In the genomic region with DNA sequence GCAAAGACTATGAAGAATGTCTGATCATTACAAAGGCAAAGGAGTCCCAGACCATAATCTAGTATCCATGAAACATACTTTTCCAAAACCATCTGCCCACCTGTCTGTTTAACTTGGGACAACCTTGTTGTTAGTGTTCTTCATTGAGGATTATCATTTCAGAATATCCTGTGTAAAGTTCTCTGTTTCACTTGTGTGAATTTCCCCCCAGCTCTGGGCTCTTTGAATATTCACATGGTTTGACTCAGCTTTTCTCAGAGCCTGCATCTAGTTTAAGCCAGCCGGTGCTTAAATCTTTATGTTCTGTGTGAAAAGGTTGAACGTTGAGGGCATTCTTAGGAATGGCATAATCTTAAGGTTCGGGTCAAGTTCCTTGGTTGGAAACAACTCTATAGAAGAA, we compare ENCODE assay signal across 16 mouse cellular contexts.
A peak's percentile ranks its signal among the peaks of the same experiment; 100 is the strongest.
DNase-seq lines count a peak whose midpoint lies in the region; TF ChIP-seq lines count a peak whose summit lies in the region.
"Had no signal": no experiment of that assay in that cellular context is flagged by ENCODE, and none has a peak within 500 bp of the region (broad histone marks: within the 10 kb centered on the region; RNA-seq: fewer than 3 reads in every experiment).

No protein-coding gene starts in this region.

- no peaks in the 10 kb centered on the region for H3K27me3 ChIP-seq in CH12.LX (replicated peaks)

- no peaks in the 10 kb centered on the region for H3K9me3 ChIP-seq in CH12.LX (replicated peaks; ENCODE audit: low read length)
- H3K9me3 ChIP-seq: G1E had no signal

- no peaks in the 10 kb centered on the region for H3K36me3 ChIP-seq in CH12.LX (replicated peaks in 1 of 2; ENCODE audit: control insufficient read depth in 1 of 2, insufficient read depth in 1 of 2, low read length in 1 of 2)
- H3K36me3 ChIP-seq: G1E had no signal

- no peak for TF ChIP-seq RAD21 in CH12.LX (IDR thresholded peaks at IDR 0.05; ENCODE audit: low read depth, low read length)

- no peaks in the 10 kb centered on the region for H3K79me2 ChIP-seq in CH12.LX (replicated peaks; ENCODE audit: control insufficient read depth, extremely low read depth, insufficient read depth, poor library complexity, severe bottlenecking)

- in situ Hi-C loops in CH12.LX (cut with MboI; ENCODE audit: low pct_ligation_motif_present, low pct_unique_long_range_greater_than_20kb, low sequenced_read_pairs): loop anchor here (25.0 kb wide), 1 partner anchor 506 kb away; no protein-coding TSS in a partner anchor

- dilution Hi-C loops in CH12.LX (cut with MboI; ENCODE audit: extremely low pct_ligation_motif_present, extremely low pct_unique_long_range_greater_than_20kb, low sequenced_read_pairs): no loop called here

- no peak overlapping the region for H3K9ac ChIP-seq in CH12.LX (ENCODE audit: insufficient read depth, low read depth)

- no peak for TF ChIP-seq CTCF in CH12.LX (conservative IDR thresholded peaks at IDR 0.05 in 1 of 2, IDR thresholded peaks at IDR 0.05 in 1 of 2; ENCODE audit: low read depth in 2 of 2, low read length in 2 of 2)

- TF ChIP-seq POLR2A in CH12.LX (IDR thresholded peaks at IDR 0.05; ENCODE audit: low read depth, low read length): no peak

- DNase-seq in CH12.LX (ENCODE audit: extremely low read depth) (peak; percentile 37), adipocyte (ENCODE audit: low spot score) (no peak)
- DNase-seq: adrenal gland, adult 2 months; adrenal gland, adult 8-10 months; adrenal gland, postnatal 10 days; adrenal gland, postnatal 14 days; adrenal gland, postnatal 25 days; adrenal gland, postnatal 36 days; B cell, adult 2 months; cerebellum, adult 11 months; cerebellum, adult 11-12 months; cerebellum, adult 18-20 months; cerebellum, adult 2 months; cerebellum, adult 8-10 months; cerebellum, adult 9-10 months had no signal

- H3K4me1 ChIP-seq in CH12.LX (ENCODE audit: control insufficient read depth in 1 of 2, insufficient read depth in 2 of 2): peaks cover 4 to 31% of the 10 kb centered on the region in 2 experiments; a peak in 3 of 4 replicates

- H3K4me2 ChIP-seq in CH12.LX (ENCODE audit: insufficient read depth, low read depth, poor library complexity, severe bottlenecking): no peak overlapping the region; the same call in 1 of the 2 replicates

- TF ChIP-seq EP300 in CH12.LX (IDR thresholded peaks at IDR 0.05; ENCODE audit: low read length): peak; percentile 53

- H3K27ac ChIP-seq in CH12.LX (ENCODE audit: insufficient read depth, low read depth): no peak overlapping the region

- no peak overlapping the region for H3K4me3 ChIP-seq in CH12.LX (replicated peaks in 1 of 3; ENCODE audit: low read depth in 2 of 3, low read length in 2 of 3, poor library complexity in 1 of 3)

TF ChIP-seq in CH12.LX, 34 proteins besides CTCF, POLR2A, EP300 and RAD21:
- TF ChIP-seq IRF4 (IDR thresholded peaks at IDR 0.05; ENCODE audit: low read depth, low read length) (peak; percentile 36; the same call in 1 of the 2 replicates), BHLHE40 (IDR thresholded peaks at IDR 0.05; ENCODE audit: low read depth, low read length) (no peak), POLR2AphosphoS2 (IDR thresholded peaks at IDR 0.05; ENCODE audit: low read depth, low read length) (no peak), MAFK (IDR thresholded peaks at IDR 0.05; ENCODE audit: insufficient replicate concordance, low read length) (peak; percentile 71; the same call in 1 of the 2 replicates), TCF12 (IDR thresholded peaks at IDR 0.05; ENCODE audit: low read depth, low read length) (no peak), JUND (conservative IDR thresholded peaks at IDR 0.05; ENCODE audit: low read depth, low read length) (no peak)
